Mouse (Mus musculus): ENCODE data around the gene Zfand4. TPM values are rescaled to one million over a fixed set of nuclear protein-coding genes. Genes with fewer than 3 reads are reported as not detected.
"Not testable (repeated sequence)": the region's sequence is repeated elsewhere in the genome, so short reads cannot be mapped to it uniquely, and the experiment has no call there.

The Zfand4 gene
- polyA plus RNA-seq, 1 experiment from 2014 or later, result 9.4 TPM

GRCm38 (mm10) chr6:116338520-116338919, 74.5 kb downstream of the Zfand4 start:
- no peaks in the 10 kb centered on the region for H3K27me3 ChIP-seq (ENCODE audit: control insufficient read depth, insufficient read depth, low read length)
- DNase-seq (ENCODE audit: low spot score) (no peak), ATAC-seq (ENCODE audit: low FRiP score) (no peak)
- H3K4me2 ChIP-seq (replicated peaks; ENCODE audit: low read depth, low read length), result peak overlapping the region; percentile 57
- peak overlapping the region; percentile 98 for H3K4me3 ChIP-seq (ENCODE audit: low read depth, low read length)
- H3K9ac ChIP-seq (ENCODE audit: low read depth, low read length), result peak overlapping the region; percentile 84
- H3K27ac ChIP-seq (ENCODE audit: low read depth, low read length), result no peak overlapping the region
- H3K4me1 ChIP-seq (replicated peaks; ENCODE audit: control insufficient read depth, insufficient read depth, low read length), result no peaks in the 10 kb centered on the region
- no peaks in the 10 kb centered on the region for H3K9me3 ChIP-seq (ENCODE audit: control insufficient read depth, low read length)
- 10% methylated on average over 8 of the region's 8 CpGs for WGBS
- H3K36me3 ChIP-seq (ENCODE audit: control insufficient read depth, insufficient read depth, low read length), result peaks cover 2% of the 10 kb centered on the region; the same call in 1 of the 2 replicates

GRCm38 (mm10) chr6:116339088-116339487, 75.1 kb downstream of the Zfand4 start:
- Histone ChIP-seq H3K9ac (ENCODE audit: low read depth, low read length) (no peak overlapping the region), H3K36me3 (ENCODE audit: control insufficient read depth, insufficient read depth, low read length) (peaks cover 2% of the 10 kb centered on the region; the same call in 1 of the 2 replicates), H3K4me2 (replicated peaks; ENCODE audit: low read depth, low read length) (peak overlapping the region; percentile 17), H3K27ac (ENCODE audit: low read depth, low read length) (no peak overlapping the region), H3K9me3 (ENCODE audit: control insufficient read depth, low read length) (no peaks in the 10 kb centered on the region), H3K27me3 (ENCODE audit: control insufficient read depth, insufficient read depth, low read length) (no peaks in the 10 kb centered on the region), H3K4me1 (replicated peaks; ENCODE audit: control insufficient read depth, insufficient read depth, low read length) (no peaks in the 10 kb centered on the region), H3K4me3 (ENCODE audit: low read depth, low read length) (no peak overlapping the region)
- ATAC-seq (ENCODE audit: low FRiP score) (no peak), DNase-seq (ENCODE audit: low spot score) (no peak)
- 92% methylated on average over 5 of the region's 5 CpGs for WGBS

GRCm38 (mm10) chr6:116340521-116340920, 76.5 kb downstream of the Zfand4 start:
- Histone ChIP-seq H3K27ac (ENCODE audit: low read depth, low read length) (no peak overlapping the region), H3K36me3 (ENCODE audit: control insufficient read depth, insufficient read depth, low read length) (peaks cover 2% of the 10 kb centered on the region; the same call in 1 of the 2 replicates), H3K4me2 (replicated peaks; ENCODE audit: low read depth, low read length) (no peak overlapping the region), H3K4me1 (replicated peaks; ENCODE audit: control insufficient read depth, insufficient read depth, low read length) (no peaks in the 10 kb centered on the region), H3K27me3 (ENCODE audit: control insufficient read depth, insufficient read depth, low read length) (no peaks in the 10 kb centered on the region), H3K9ac (ENCODE audit: low read depth, low read length) (no peak overlapping the region), H3K9me3 (ENCODE audit: control insufficient read depth, low read length) (no peaks in the 10 kb centered on the region), H3K4me3 (ENCODE audit: low read depth, low read length) (no peak overlapping the region)
- no peak for DNase-seq (ENCODE audit: low spot score)
- WGBS, result 96% methylated on average over 1 of the region's 1 CpGs
- no peak for ATAC-seq (ENCODE audit: low FRiP score)

- 90% methylated on average over 2 of the region's 2 CpGs for WGBS
- ATAC-seq (ENCODE audit: low FRiP score), result no peak
- H3K27me3 ChIP-seq (ENCODE audit: control insufficient read depth, insufficient read depth, low read length), result no peaks in the 10 kb centered on the region
Measured at GRCm38 (mm10) chr6:116347953-116348352, 83.9 kb downstream of the Zfand4 start.

GRCm38 (mm10) chr6:116349997-116350396, 86.0 kb downstream of the Zfand4 start:
- H3K9ac ChIP-seq (ENCODE audit: low read depth, low read length), result no peak overlapping the region
- ATAC-seq (ENCODE audit: low FRiP score), result no peak
- no peaks in the 10 kb centered on the region for H3K27me3 ChIP-seq (ENCODE audit: control insufficient read depth, insufficient read depth, low read length)
- H3K4me1 ChIP-seq (replicated peaks; ENCODE audit: control insufficient read depth, insufficient read depth, low read length), result no peaks in the 10 kb centered on the region
- no peak overlapping the region for H3K27ac ChIP-seq (ENCODE audit: low read depth, low read length)
- WGBS, result 88% methylated on average over 3 of the region's 3 CpGs
- no peak for DNase-seq (ENCODE audit: low spot score)
- no peaks in the 10 kb centered on the region for H3K9me3 ChIP-seq (ENCODE audit: control insufficient read depth, low read length)
- H3K36me3 ChIP-seq (ENCODE audit: control insufficient read depth, insufficient read depth, low read length), result no peaks in the 10 kb centered on the region
- H3K4me3 ChIP-seq (ENCODE audit: low read depth, low read length), result no peak overlapping the region
- H3K4me2 ChIP-seq (replicated peaks; ENCODE audit: low read depth, low read length), result no peak overlapping the region

More at GRCm38 (mm10) chr6:116347953-116348352, 83.9 kb downstream of the Zfand4 start:
- Histone ChIP-seq H3K36me3 (ENCODE audit: control insufficient read depth, insufficient read depth, low read length) (no peaks in the 10 kb centered on the region), H3K4me2 (replicated peaks; ENCODE audit: low read depth, low read length) (no peak overlapping the region), H3K9ac (ENCODE audit: low read depth, low read length) (no peak overlapping the region), H3K27ac (ENCODE audit: low read depth, low read length) (no peak overlapping the region), H3K4me3 (ENCODE audit: low read depth, low read length) (no peak overlapping the region), H3K4me1 (replicated peaks; ENCODE audit: control insufficient read depth, insufficient read depth, low read length) (no peaks in the 10 kb centered on the region), H3K9me3 (ENCODE audit: control insufficient read depth, low read length) (no peaks in the 10 kb centered on the region)
- no peak for DNase-seq (ENCODE audit: low spot score)

- no peaks in the 10 kb centered on the region for H3K27me3 ChIP-seq (ENCODE audit: control insufficient read depth, insufficient read depth, low read length)
- H3K9me3 ChIP-seq (ENCODE audit: control insufficient read depth, low read length), result no peaks in the 10 kb centered on the region
- WGBS, result 88% methylated on average over 6 of the region's 6 CpGs
- no peak overlapping the region for H3K9ac ChIP-seq (ENCODE audit: low read depth, low read length)
- DNase-seq (ENCODE audit: low spot score), result no peak
- no peaks in the 10 kb centered on the region for H3K36me3 ChIP-seq (ENCODE audit: control insufficient read depth, insufficient read depth, low read length)
- no peak overlapping the region for H3K4me3 ChIP-seq (ENCODE audit: low read depth, low read length)
- no peak for ATAC-seq (ENCODE audit: low FRiP score)
- no peaks in the 10 kb centered on the region for H3K4me1 ChIP-seq (replicated peaks; ENCODE audit: control insufficient read depth, insufficient read depth, low read length)
- no peak overlapping the region for H3K27ac ChIP-seq (ENCODE audit: low read depth, low read length)
- H3K4me2 ChIP-seq (replicated peaks; ENCODE audit: low read depth, low read length), result no peak overlapping the region
Measured at GRCm38 (mm10) chr6:116350643-116351042, 86.6 kb downstream of the Zfand4 start.

- no peak for DNase-seq (ENCODE audit: low spot score)
- H3K27ac ChIP-seq (ENCODE audit: low read depth, low read length), result no peak overlapping the region
- no peaks in the 10 kb centered on the region for H3K9me3 ChIP-seq (ENCODE audit: control insufficient read depth, low read length)
- no peak overlapping the region for H3K4me3 ChIP-seq (ENCODE audit: low read depth, low read length)
- 89% methylated on average over 4 of the region's 4 CpGs for WGBS
- H3K9ac ChIP-seq (ENCODE audit: low read depth, low read length), result no peak overlapping the region
- H3K36me3 ChIP-seq (ENCODE audit: control insufficient read depth, insufficient read depth, low read length), result no peaks in the 10 kb centered on the region
- no peak for ATAC-seq (ENCODE audit: low FRiP score)
- no peaks in the 10 kb centered on the region for H3K27me3 ChIP-seq (ENCODE audit: control insufficient read depth, insufficient read depth, low read length)
- no peak overlapping the region for H3K4me2 ChIP-seq (replicated peaks; ENCODE audit: low read depth, low read length)
- no peaks in the 10 kb centered on the region for H3K4me1 ChIP-seq (replicated peaks; ENCODE audit: control insufficient read depth, insufficient read depth, low read length)
Measured at GRCm38 (mm10) chr6:116351534-116351933, 87.5 kb downstream of the Zfand4 start.

- Histone ChIP-seq H3K4me2 (replicated peaks; ENCODE audit: low read depth, low read length) (no peak overlapping the region), H3K9me3 (ENCODE audit: control insufficient read depth, low read length) (no peaks in the 10 kb centered on the region), H3K9ac (ENCODE audit: low read depth, low read length) (no peak overlapping the region), H3K27ac (ENCODE audit: low read depth, low read length) (no peak overlapping the region), H3K27me3 (ENCODE audit: control insufficient read depth, insufficient read depth, low read length) (no peaks in the 10 kb centered on the region), H3K4me3 (ENCODE audit: low read depth, low read length) (no peak overlapping the region), H3K36me3 (ENCODE audit: control insufficient read depth, insufficient read depth, low read length) (no peaks in the 10 kb centered on the region), H3K4me1 (replicated peaks; ENCODE audit: control insufficient read depth, insufficient read depth, low read length) (no peaks in the 10 kb centered on the region)
- DNase-seq (ENCODE audit: low spot score) (no peak), ATAC-seq (ENCODE audit: low FRiP score) (no peak)
- WGBS, result 91% methylated on average over 1 of the region's 1 CpGs
Measured at GRCm38 (mm10) chr6:116353428-116353827, 89.4 kb downstream of the Zfand4 start.

GRCm38 (mm10) chr6:116356311-116356947, 92.4 kb downstream of the Zfand4 start:
- H3K9me3 ChIP-seq (ENCODE audit: control insufficient read depth, low read length); DNase-seq (ENCODE audit: low spot score); H3K27ac ChIP-seq (ENCODE audit: low read depth, low read length); H3K27me3 ChIP-seq (ENCODE audit: control insufficient read depth, insufficient read depth, low read length); H3K9ac ChIP-seq (ENCODE audit: low read depth, low read length); H3K4me2 ChIP-seq (replicated peaks; ENCODE audit: low read depth, low read length); H3K36me3 ChIP-seq (ENCODE audit: control insufficient read depth, insufficient read depth, low read length); H3K4me3 ChIP-seq (ENCODE audit: low read depth, low read length); ATAC-seq (ENCODE audit: low FRiP score); H3K4me1 ChIP-seq (replicated peaks; ENCODE audit: control insufficient read depth, insufficient read depth, low read length): not testable (repeated sequence)
- 78% methylated on average over 8 of the region's 8 CpGs for WGBS

All from hindbrain, embryonic 11.5 days (tissue).